Mouse (Mus musculus) embryonic facial prominence, embryonic 14.5 days (tissue): Measurements from ENCODE around the gene H2-DMb1. TPM values are rescaled to one million over a fixed set of nuclear protein-coding genes. Genes with fewer than 3 reads are reported as not detected.

Source experiments
- ATAC-seq: fragments of 200-750 bp; cut with Nextera tagmentation; 2 replicates; pipeline ENCODE4 v1.8.0; 2017; ENCODE audit warnings: low read depth, moderate number of reproducible peaks, moderate TSS enrichment
- DNase-seq: peaks from one replicate; pipeline ENCODE4 v3.0.0-alpha.2; 2015; ENCODE audit warnings: low spot score
- H3K27ac ChIP-seq: fragments of 300-500 bp; sonication (generic); replicated peaks from 2 replicates; pipeline ENCODE4 v1.5.1; 2014; ENCODE audit warnings: low read depth, mild to moderate bottlenecking, low read length, moderate library complexity
- H3K27me3 ChIP-seq: fragments of 300-500 bp; sonication (generic); replicated peaks from 2 replicates; pipeline ENCODE4 v1.6.1; 2014; ENCODE audit warnings: low read length; ENCODE audit not compliant: control insufficient read depth, insufficient read depth
- H3K36me3 ChIP-seq: fragments of 300-500 bp; sonication (generic); 2 replicates; pipeline ENCODE4 v1.6.1; 2014; ENCODE audit warnings: low read length, mixed read lengths; ENCODE audit not compliant: control insufficient read depth, insufficient read depth
- H3K4me1 ChIP-seq: fragments of 300-500 bp; sonication (generic); 2 replicates; pipeline ENCODE4 v1.6.1; 2014; ENCODE audit warnings: antibody characterized with exemption, low read length; ENCODE audit not compliant: control insufficient read depth, insufficient read depth
- H3K4me2 ChIP-seq: fragments of 300-500 bp; sonication (generic); 2 replicates; pipeline ENCODE4 v1.6.1; 2014; ENCODE audit warnings: low read depth, mild to moderate bottlenecking, low read length, moderate library complexity, mixed read lengths
- H3K4me3 ChIP-seq: fragments of 300-500 bp; sonication (generic); 2 replicates; pipeline ENCODE4 v1.5.1; 2014; ENCODE audit warnings: low read depth, mild to moderate bottlenecking, low read length
- H3K9ac ChIP-seq: fragments of 300-500 bp; sonication (generic); 2 replicates; pipeline ENCODE4 v1.6.1; 2014; ENCODE audit warnings: low read depth, mild to moderate bottlenecking, low read length, moderate library complexity, mixed read lengths
- H3K9me3 ChIP-seq: fragments of 300-500 bp; sonication (generic); 2 replicates; pipeline ENCODE4 v1.6.1; 2016; ENCODE audit warnings: low read length; ENCODE audit not compliant: control insufficient read depth
- WGBS: fragments of 180-500 bp; shearing (Covaris S2); extraction: QIAGEN DNeasy Blood & Tissue Kit; methylation state at CpG from one replicate; pipeline ENCODE4 v1.1.7; 2014; 5-methylcytosine and 5-hydroxymethylcytosine counted together
- polyA plus RNA-seq: library from polyadenylated mRNA; unstranded; fragments of >200 nt; fragmentation: Nextera tagmentation; extraction: Ambion mirVana; gene quantifications from 2 replicates; pipeline ENCODE4 v1.2.1, GENCODE M21; 2014

Gene H2-DMb1
- polyA plus RNA-seq, 1 experiment from 2014 or later: 4.3 TPM

- Histone ChIP-seq H3K27me3 (peaks cover 66% of the 10 kb centered on the region), H3K9me3 (no peaks in the 10 kb centered on the region), H3K27ac (no peak within 1 kb of the TSS), H3K36me3 (no peaks in the 10 kb centered on the region), H3K4me2 (peak within 1 kb of the TSS; percentile 57), H3K9ac (peak within 1 kb of the TSS; percentile 52), H3K4me3 (peak within 1 kb of the TSS; percentile 43), H3K4me1 (peaks cover 8% of the 10 kb centered on the region)
- peak; percentile 92 for DNase-seq
- peak; percentile 84 for ATAC-seq
- 4% methylated on average over 41 of the region's 41 CpGs for WGBS
Measured at GRCm38 (mm10) chr17:34196941-34197894, 44.3 kb downstream of the H2-DMb1 start, which contains the start of gene Psmb8. TSS of gene Psmb8 (plus strand) at chr17:34197721.

GRCm38 (mm10) chr17:34197904-34198520, 45.1 kb downstream of the H2-DMb1 start:
- Histone ChIP-seq H3K4me3 (peak overlapping the region; percentile 43), H3K4me1 (peaks cover 8% of the 10 kb centered on the region), H3K9me3 (no peaks in the 10 kb centered on the region), H3K27me3 (peaks cover 63% of the 10 kb centered on the region), H3K9ac (peak overlapping the region; percentile 52), H3K36me3 (no peaks in the 10 kb centered on the region), H3K4me2 (peak overlapping the region; percentile 57), H3K27ac (no peak overlapping the region)
- no peak for ATAC-seq
- WGBS: 3% methylated on average over 32 of the region's 32 CpGs
- DNase-seq: no peak

- Histone ChIP-seq H3K4me1 (peaks cover 8% of the 10 kb centered on the region), H3K27me3 (peaks cover 63% of the 10 kb centered on the region), H3K36me3 (no peaks in the 10 kb centered on the region), H3K4me2 (peak overlapping the region; percentile 57), H3K9me3 (no peaks in the 10 kb centered on the region), H3K9ac (peak overlapping the region; percentile 52), H3K27ac (no peak overlapping the region), H3K4me3 (peak overlapping the region; percentile 43)
- DNase-seq (no peak), ATAC-seq (no peak)
- WGBS: 7% methylated on average over 11 of the region's 11 CpGs
Measured at GRCm38 (mm10) chr17:34198521-34198912, 45.6 kb downstream of the H2-DMb1 start.

GRCm38 (mm10) chr17:34199050-34199619, 46.3 kb downstream of the H2-DMb1 start:
- 62% methylated on average over 12 of the region's 12 CpGs for WGBS
- H3K36me3 ChIP-seq: no peaks in the 10 kb centered on the region
- no peaks in the 10 kb centered on the region for H3K9me3 ChIP-seq
- DNase-seq: no peak
- H3K4me3 ChIP-seq: no peak overlapping the region
- peaks cover 60% of the 10 kb centered on the region for H3K27me3 ChIP-seq
- H3K4me1 ChIP-seq: peaks cover 8% of the 10 kb centered on the region
- H3K9ac ChIP-seq: no peak overlapping the region
- no peak for ATAC-seq
- no peak overlapping the region for H3K4me2 ChIP-seq
- no peak overlapping the region for H3K27ac ChIP-seq

- Histone ChIP-seq H3K27ac (no peak overlapping the region), H3K9ac (no peak overlapping the region), H3K36me3 (no peaks in the 10 kb centered on the region), H3K9me3 (no peaks in the 10 kb centered on the region), H3K4me2 (no peak overlapping the region), H3K4me3 (no peak overlapping the region), H3K4me1 (peaks cover 8% of the 10 kb centered on the region), H3K27me3 (peaks cover 62% of the 10 kb centered on the region)
- no peak for DNase-seq
- no peak for ATAC-seq
- 85% methylated on average over 10 of the region's 10 CpGs for WGBS
Measured at GRCm38 (mm10) chr17:34200047-34200446, 47.2 kb downstream of the H2-DMb1 start.

GRCm38 (mm10) chr17:34200772-34201505, 48.1 kb downstream of the H2-DMb1 start:
- H3K27ac ChIP-seq: no peak overlapping the region

GRCm38 (mm10) chr17:34201506-34202055, 48.7 kb downstream of the H2-DMb1 start:
- Histone ChIP-seq H3K27ac (no peak overlapping the region), H3K36me3 (no peaks in the 10 kb centered on the region), H3K9me3 (no peaks in the 10 kb centered on the region), H3K27me3 (peaks cover 63% of the 10 kb centered on the region), H3K4me3 (no peak overlapping the region), H3K9ac (no peak overlapping the region), H3K4me2 (no peak overlapping the region), H3K4me1 (peaks cover 8% of the 10 kb centered on the region)
- no peak for ATAC-seq
- WGBS: 65% methylated on average over 7 of the region's 7 CpGs
- no peak for DNase-seq

More at GRCm38 (mm10) chr17:34200772-34201505, 48.1 kb downstream of the H2-DMb1 start:
- WGBS: 88% methylated on average over 16 of the region's 16 CpGs
- H3K4me3 ChIP-seq: no peak overlapping the region
- no peak overlapping the region for H3K9ac ChIP-seq
- H3K27me3 ChIP-seq: peaks cover 63% of the 10 kb centered on the region
- no peaks in the 10 kb centered on the region for H3K36me3 ChIP-seq
- no peak overlapping the region for H3K4me2 ChIP-seq
- DNase-seq (no peak), ATAC-seq (no peak)
- H3K9me3 ChIP-seq: no peaks in the 10 kb centered on the region
- peaks cover 8% of the 10 kb centered on the region for H3K4me1 ChIP-seq
